Comparison of ENCODE assay signal across 14 mouse cellular contexts in the genomic region with DNA sequence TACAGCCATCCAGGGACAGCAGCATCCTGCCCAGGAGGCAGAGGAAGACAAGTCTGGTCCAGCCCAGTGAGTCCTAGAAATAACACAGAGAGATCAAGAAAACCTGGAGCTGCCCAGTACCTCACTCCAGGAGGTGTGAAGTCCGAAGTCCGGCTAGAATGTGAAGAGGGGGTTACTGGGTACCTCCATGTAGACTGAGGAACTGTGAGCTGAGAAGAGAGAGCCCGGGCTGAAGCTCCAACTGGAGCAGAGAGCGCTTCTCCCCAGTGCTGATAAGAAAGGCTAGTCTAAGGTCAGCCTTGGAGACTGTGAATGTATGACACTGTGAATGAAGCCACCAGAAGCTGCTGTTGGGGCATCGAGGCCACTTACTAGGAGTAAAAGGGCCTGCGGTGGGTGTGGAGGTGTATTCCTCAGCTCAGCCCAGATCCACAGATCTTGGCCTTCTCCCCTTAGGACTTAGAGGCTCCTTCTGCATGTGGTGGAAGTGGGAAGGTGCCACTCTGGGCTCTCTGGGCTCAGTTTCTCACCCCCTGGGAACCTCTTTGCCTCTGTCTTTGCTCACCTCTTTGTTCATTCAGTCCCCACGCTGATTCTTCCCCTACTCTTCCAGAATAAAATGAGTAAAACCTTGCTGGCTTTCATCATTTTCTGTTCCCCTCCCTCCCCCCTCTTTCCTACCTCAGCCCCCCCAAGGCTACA. TPM values are rescaled to one million over a fixed set of nuclear protein-coding genes. Genes with fewer than 3 reads are reported as not detected.
DNase-seq lines count a peak whose midpoint lies in the region; ATAC-seq and TF ChIP-seq lines count a peak whose summit lies in the region.
"Had no signal": no experiment of that assay in that cellular context is flagged by ENCODE, and none has a peak within 500 bp of the region (broad histone marks: within the 10 kb centered on the region; RNA-seq: fewer than 3 reads in every experiment).

No protein-coding gene starts in this region.

- peaks cover 100% of the 10 kb centered on the region for H3K4me1 ChIP-seq in forebrain, embryonic 10.5 days
- peaks cover 60% of the 10 kb centered on the region for H3K4me1 ChIP-seq in hindbrain, embryonic 14.5 days (replicated peaks; ENCODE audit: control insufficient read depth, insufficient read depth, low read length)
- peaks cover 41% of the 10 kb centered on the region for H3K4me1 ChIP-seq in neural tube, embryonic 12.5 days

- peaks cover 2% of the 10 kb centered on the region; the same call in 1 of the 2 replicates for H3K36me3 ChIP-seq in forebrain, embryonic 10.5 days (replicated peaks)
- no peaks in the 10 kb centered on the region for H3K36me3 ChIP-seq in hindbrain, embryonic 14.5 days (replicated peaks; ENCODE audit: control insufficient read depth, insufficient read depth)
- no peaks in the 10 kb centered on the region for H3K36me3 ChIP-seq in neural tube, embryonic 12.5 days
- H3K36me3 ChIP-seq: limb, embryonic 15.5 days; lung, embryonic 15.5 days had no signal

- peak overlapping the region; percentile 99 for H3K27ac ChIP-seq in layer of hippocampus, adult 2 months
- H3K27ac ChIP-seq in forebrain, embryonic 10.5 days = peak overlapping the region; percentile 98
- peak overlapping the region; percentile 98 for H3K27ac ChIP-seq in hindbrain, embryonic 14.5 days
- peak overlapping the region; percentile 92 for H3K27ac ChIP-seq in neural tube, embryonic 12.5 days
- H3K27ac ChIP-seq: kidney, postnatal 0 days; limb, embryonic 15.5 days; lung, embryonic 15.5 days had no signal

- no peak for ATAC-seq in hindbrain, embryonic 14.5 days (ENCODE audit: low FRiP score)
- ATAC-seq in neural tube, embryonic 12.5 days (ENCODE audit: low FRiP score, low read depth) = no peak

- no peak overlapping the region for H3K4me3 ChIP-seq in layer of hippocampus, adult 2 months
- H3K4me3 ChIP-seq in forebrain, embryonic 10.5 days = peak overlapping the region; percentile 78
- H3K4me3 ChIP-seq in hindbrain, embryonic 14.5 days (replicated peaks; ENCODE audit: low read length) = no peak overlapping the region
- no peak overlapping the region; the same call in 1 of the 2 replicates for H3K4me3 ChIP-seq in neural tube, embryonic 12.5 days
- H3K4me3 ChIP-seq: limb, embryonic 15.5 days; lung, embryonic 15.5 days had no signal

- no peak for DNase-seq in layer of hippocampus, adult 2 months (ENCODE audit: low spot score in 2 of 2)
- no peak for DNase-seq in layer of hippocampus, postnatal 25 days (ENCODE audit: extremely low spot score in 1 of 2, low spot score in 1 of 2)
- DNase-seq in forebrain, embryonic 10.5 days (ENCODE audit: extremely low spot score, low spot score) = peak; percentile 25
- no peak for DNase-seq in hindbrain, embryonic 14.5 days (ENCODE audit: low spot score)
- no peak for DNase-seq in adrenal gland, adult 18-20 months (ENCODE audit: low spot score in 2 of 2)
- DNase-seq in adrenal gland, postnatal 36 days = no peak
- DNase-seq in left cerebral cortex, adult 8-10 months (ENCODE audit: low spot score in 2 of 2) = no peak
- DNase-seq: heart, postnatal 4 days; layer of hippocampus, postnatal 36 days had no signal

- no peaks in the 10 kb centered on the region for H3K9me3 ChIP-seq in forebrain, embryonic 10.5 days
- no peaks in the 10 kb centered on the region for H3K9me3 ChIP-seq in hindbrain, embryonic 14.5 days (ENCODE audit: control insufficient read depth, low read length)
- no peaks in the 10 kb centered on the region for H3K9me3 ChIP-seq in neural tube, embryonic 12.5 days
- H3K9me3 ChIP-seq: limb, embryonic 15.5 days; lung, embryonic 15.5 days had no signal

- no peak for TF ChIP-seq CTCF in layer of hippocampus, adult 2 months (conservative IDR thresholded peaks at IDR 0.05)

- H3K4me2 ChIP-seq in hindbrain, embryonic 14.5 days (replicated peaks) = peak overlapping the region; percentile 94
- peak overlapping the region; percentile 49 for H3K4me2 ChIP-seq in neural tube, embryonic 12.5 days (replicated peaks)
- H3K4me2 ChIP-seq: limb, embryonic 15.5 days; lung, embryonic 15.5 days had no signal

- WGBS in forebrain, embryonic 10.5 days = 6% methylated on average over 7 of the region's 7 CpGs
- WGBS in hindbrain, embryonic 14.5 days = 7% methylated on average over 7 of the region's 7 CpGs
- WGBS in neural tube, embryonic 12.5 days = 5% methylated on average over 7 of the region's 7 CpGs

- peaks cover 100% of the 10 kb centered on the region for H3K27me3 ChIP-seq in forebrain, embryonic 10.5 days (ENCODE audit: poor library complexity, severe bottlenecking)
- peaks cover 30% of the 10 kb centered on the region for H3K27me3 ChIP-seq in hindbrain, embryonic 14.5 days (ENCODE audit: control insufficient read depth, insufficient read depth, low read length)
- H3K27me3 ChIP-seq in neural tube, embryonic 12.5 days (replicated peaks) = peaks cover 52% of the 10 kb centered on the region

- H3K9ac ChIP-seq in hindbrain, embryonic 14.5 days = peak overlapping the region; percentile 38
- H3K9ac ChIP-seq in neural tube, embryonic 12.5 days = peak overlapping the region; percentile 54
- H3K9ac ChIP-seq: limb, embryonic 15.5 days; lung, embryonic 15.5 days had no signal

RNA-seq across cellular contexts. Expression of a gene that starts 50.4 kb away (rescaled TPM):
- total RNA-seq in layer of hippocampus, adult 2 months (2021) = not detected
- total RNA-seq in layer of hippocampus, postnatal 25 days (2021) = not detected
- polyA plus RNA-seq in forebrain, embryonic 10.5 days (2016; fragmentation: Nextera tagmentation; extraction: Ambion mirVana) = 0.37 and 0.38 TPM in 2 replicates
- 0.48 and 0.76 TPM in 2 replicates for polyA plus RNA-seq in hindbrain, embryonic 14.5 days (2014; fragmentation: Nextera tagmentation; extraction: Ambion mirVana)
- polyA plus RNA-seq in neural tube, embryonic 12.5 days (2016; fragmentation: Nextera tagmentation; extraction: Ambion mirVana) = 0.32 and 0.79 TPM in 2 replicates
- total RNA-seq in adrenal gland, adult 18-20 months (2021) = 10 to 100 TPM; 11.2 to 17.8 TPM
- 1 to 10 TPM; 5.5 to 7.9 TPM for total RNA-seq in adrenal gland, postnatal 36 days (2021)
- total RNA-seq in left cerebral cortex, adult 8-10 months (2022) = not detected
- total RNA-seq: heart, postnatal 4 days; layer of hippocampus, postnatal 36 days had no signal
- polyA plus RNA-seq: frontal cortex, adult 2 months had no signal

Comparison
In these comparisons a context has a peak if more than half of its experiments do, and no peak if none do; other contexts are left out.
1. RNA of a gene that starts 50.4 kb away (total RNA-seq): 11.2 to 17.8 TPM in adrenal gland, adult 18-20 months and 5.5 to 7.9 TPM in adrenal gland, postnatal 36 days; not detected in layer of hippocampus, adult 2 months, not detected in layer of hippocampus, postnatal 25 days and not detected in left cerebral cortex, adult 8-10 months; every median in the first group is over 4 times any median in the second.
2. Peak in every context shown above with its lines, with median percentiles within 50 percentile points of each other: H3K27ac ChIP-seq.